Mouse (Mus musculus) kidney, embryonic 14.5 days (tissue): ENCODE measurements at regions not wholly inside any gene's neighbourhood (a gene's known extent, or its start where the extent isn't known, plus 50 kb on each side); places are given as distances from the start of the nearest gene placed in this dataset.

Experiments used
- ATAC-seq: fragments of 200-750 bp; cut with Nextera tagmentation; 2 replicates; pipeline ENCODE4 v1.8.0; 2017; ENCODE audit warnings: moderate number of reproducible peaks, mild to moderate bottlenecking, moderate TSS enrichment, moderate library complexity; ENCODE audit not compliant: low FRiP score, low TSS enrichment
- H3K27ac ChIP-seq: fragments of 300-500 bp; sonication (generic); 2 replicates; pipeline ENCODE4 v1.5.1; 2014; ENCODE audit warnings: low read depth, mild to moderate bottlenecking, low read length, moderate library complexity, mixed read lengths
- H3K27me3 ChIP-seq: fragments of 300-500 bp; sonication (generic); 2 replicates; pipeline ENCODE4 v1.6.1; 2014; ENCODE audit warnings: mild to moderate bottlenecking, low read length; ENCODE audit not compliant: control insufficient read depth, insufficient read depth
- H3K36me3 ChIP-seq: fragments of 300-500 bp; sonication (generic); 2 replicates; pipeline ENCODE4 v1.6.1; 2014; ENCODE audit warnings: low read length, mixed read lengths; ENCODE audit not compliant: control insufficient read depth, insufficient read depth
- H3K4me1 ChIP-seq: fragments of 300-500 bp; sonication (generic); 2 replicates; pipeline ENCODE4 v1.6.1; 2014; ENCODE audit warnings: low read length, mixed read lengths; ENCODE audit not compliant: control insufficient read depth, insufficient read depth
- H3K4me2 ChIP-seq: fragments of 300-500 bp; sonication (generic); replicated peaks from 2 replicates; pipeline ENCODE4 v1.6.1; 2014; ENCODE audit warnings: low read depth, mild to moderate bottlenecking, low read length
- H3K4me3 ChIP-seq: fragments of 300-500 bp; sonication (generic); 2 replicates; pipeline ENCODE4 v1.5.1; 2014; ENCODE audit warnings: mild to moderate bottlenecking, low read length
- H3K9ac ChIP-seq: fragments of 300-500 bp; sonication (generic); 2 replicates; pipeline ENCODE4 v1.6.1; 2014; ENCODE audit warnings: low read depth, mild to moderate bottlenecking, low read length, moderate library complexity
- H3K9me3 ChIP-seq: fragments of 300-500 bp; sonication (generic); 2 replicates; pipeline ENCODE4 v1.6.1; 2016; ENCODE audit warnings: low read length; ENCODE audit not compliant: control insufficient read depth
- WGBS: fragments of 180-500 bp; shearing (Covaris S2); extraction: QIAGEN DNeasy Blood & Tissue Kit; methylation state at CpG from one replicate; pipeline ENCODE4 v1.1.7; 2014; 5-methylcytosine and 5-hydroxymethylcytosine counted together

DNA sequence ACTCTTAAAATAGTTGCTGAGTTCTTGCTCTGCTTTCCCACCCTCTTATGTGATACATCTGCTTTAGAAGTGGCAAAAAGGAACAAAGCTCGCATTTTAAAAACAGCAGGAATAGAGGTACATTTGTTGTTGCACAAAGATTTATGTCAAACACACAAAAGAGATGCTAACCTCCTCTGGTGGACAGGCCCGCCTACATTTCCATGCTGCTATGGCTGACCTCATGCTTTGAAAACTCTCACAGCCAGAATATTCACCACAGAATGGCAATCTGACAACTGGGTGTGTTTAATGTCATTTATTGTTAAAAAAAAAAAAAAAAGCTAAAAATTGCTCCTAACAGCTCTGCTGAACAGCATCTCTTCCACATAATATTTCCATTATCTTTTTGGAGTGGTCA lies 451.6 kb downstream of the Cdh9 start:
- no peak overlapping the region for H3K4me3 ChIP-seq
- no peak overlapping the region for H3K9ac ChIP-seq
- no peak overlapping the region for H3K27ac ChIP-seq
- H3K9me3 ChIP-seq = no peaks in the 10 kb centered on the region
- no peaks in the 10 kb centered on the region for H3K36me3 ChIP-seq
- H3K27me3 ChIP-seq = no peaks in the 10 kb centered on the region
- ATAC-seq = no peak
- WGBS = 75% methylated on average over 2 of the region's 2 CpGs
- H3K4me1 ChIP-seq = no peaks in the 10 kb centered on the region
- no peak overlapping the region for H3K4me2 ChIP-seq

DNA sequence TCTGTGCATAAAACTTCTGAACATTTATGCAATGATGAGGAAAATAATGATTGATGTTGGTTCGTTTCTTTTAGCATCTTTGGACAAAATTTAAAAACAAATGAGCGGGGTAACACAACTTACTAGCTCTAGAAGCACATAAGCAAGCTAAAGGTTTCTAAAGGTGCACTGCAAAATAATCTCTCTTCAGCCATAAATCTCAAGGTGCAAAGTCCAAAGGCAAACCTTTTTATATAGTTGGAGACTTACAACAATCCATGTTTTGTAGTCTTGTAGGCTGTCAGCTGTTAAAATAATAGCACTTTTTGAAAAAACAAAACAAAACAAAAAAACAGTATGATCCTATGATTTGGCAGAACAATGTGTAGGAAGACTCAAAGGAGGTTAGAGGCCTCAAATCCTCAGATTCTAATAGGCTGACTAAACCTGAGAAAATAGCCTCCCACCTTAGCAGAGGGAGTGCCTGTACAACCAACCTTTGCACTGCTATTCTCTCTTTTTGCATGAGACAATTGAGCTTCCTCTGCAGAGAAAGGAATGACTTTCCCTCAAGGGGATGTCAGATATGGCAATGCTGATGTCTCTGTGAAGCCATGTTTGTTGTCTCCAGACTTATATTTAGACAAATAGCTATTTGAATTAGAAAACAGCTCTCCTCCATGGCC lies 452.9 kb downstream of the Cdh9 start:
- Histone ChIP-seq H3K4me3 (no peak overlapping the region), H3K9me3 (no peaks in the 10 kb centered on the region), H3K27ac (no peak overlapping the region), H3K36me3 (no peaks in the 10 kb centered on the region), H3K9ac (no peak overlapping the region), H3K4me2 (no peak overlapping the region), H3K27me3 (no peaks in the 10 kb centered on the region), H3K4me1 (no peaks in the 10 kb centered on the region)
- whole genome bisulfite sequencing = 49% methylated on average over 2 of the region's 2 CpGs
- no peak for ATAC-seq

DNA sequence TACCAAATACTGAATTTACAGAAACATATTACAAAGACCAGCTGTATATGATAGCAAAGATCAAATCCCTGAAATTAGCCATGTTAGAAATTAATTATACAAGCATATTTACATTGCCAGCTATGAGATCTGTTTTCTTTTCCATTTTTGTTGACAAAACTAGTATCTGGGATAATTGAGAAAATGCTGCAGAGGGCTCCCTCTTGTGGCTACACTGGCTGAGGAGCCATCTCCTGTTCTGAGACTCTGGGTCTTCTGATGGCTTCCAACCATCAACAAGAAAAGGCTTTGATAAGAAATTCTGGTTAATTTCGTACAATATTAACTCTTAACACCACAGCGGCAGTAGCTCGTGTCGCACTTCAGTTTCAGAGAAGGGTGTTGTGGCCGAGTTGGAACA lies 466.9 kb downstream of the Cdh9 start:
- Histone ChIP-seq H3K9ac (no peak overlapping the region), H3K27ac (no peak overlapping the region), H3K4me2 (no peak overlapping the region), H3K27me3 (no peaks in the 10 kb centered on the region), H3K4me1 (no peaks in the 10 kb centered on the region), H3K9me3 (no peaks in the 10 kb centered on the region), H3K4me3 (no peak overlapping the region), H3K36me3 (no peaks in the 10 kb centered on the region)
- WGBS = 61% methylated on average over 5 of the region's 5 CpGs
- ATAC-seq = no peak

DNA sequence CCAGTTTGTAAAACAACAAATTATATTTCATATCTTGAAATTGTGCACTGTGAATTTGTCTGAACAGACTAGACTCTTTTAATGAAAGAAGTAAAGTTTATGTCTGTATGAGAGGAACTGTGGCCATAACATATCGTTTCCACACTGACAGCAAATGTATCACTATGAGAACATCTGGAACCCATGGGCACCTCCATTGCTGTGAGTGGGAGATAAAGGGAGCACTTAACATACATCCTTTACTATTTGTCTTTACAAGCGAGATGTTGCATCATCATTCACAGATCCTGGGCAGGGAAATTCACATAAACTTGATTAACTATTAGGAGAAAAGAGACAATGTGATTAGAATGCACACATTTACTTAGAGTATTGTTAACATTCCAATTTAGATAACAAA lies 476.2 kb downstream of the Cdh9 start:
- WGBS = 63% methylated on average over 2 of the region's 2 CpGs
- H3K9ac ChIP-seq = no peak overlapping the region

DNA sequence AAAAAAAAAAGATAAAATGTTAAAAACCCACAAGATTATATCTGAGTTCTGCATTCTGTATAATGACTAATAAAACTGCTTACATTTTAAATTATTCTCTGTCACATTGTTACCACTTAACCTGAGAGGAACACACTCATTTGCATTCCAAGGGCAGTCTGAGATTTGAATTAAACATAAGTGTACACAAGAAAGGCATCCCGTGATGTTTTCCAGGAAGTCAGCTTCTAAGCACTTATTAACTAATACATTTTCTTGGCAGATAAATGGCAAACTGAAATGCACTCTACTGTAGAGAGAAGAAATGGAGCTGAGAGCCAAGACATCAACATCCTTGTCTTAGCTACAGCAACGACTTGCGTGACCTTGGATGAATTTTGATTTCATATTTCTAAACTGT lies 516.5 kb downstream of the Cdh9 start:
- WGBS = 78% methylated on average over 3 of the region's 3 CpGs
- no peaks in the 10 kb centered on the region for H3K27me3 ChIP-seq

More for the DNA sequence above, 476.2 kb downstream of the Cdh9 start:
- Histone ChIP-seq H3K27me3 (no peaks in the 10 kb centered on the region), H3K36me3 (no peaks in the 10 kb centered on the region), H3K4me2 (no peak overlapping the region), H3K4me3 (no peak overlapping the region), H3K27ac (no peak overlapping the region), H3K9me3 (no peaks in the 10 kb centered on the region), H3K4me1 (no peaks in the 10 kb centered on the region)
- no peak for ATAC-seq

DNA sequence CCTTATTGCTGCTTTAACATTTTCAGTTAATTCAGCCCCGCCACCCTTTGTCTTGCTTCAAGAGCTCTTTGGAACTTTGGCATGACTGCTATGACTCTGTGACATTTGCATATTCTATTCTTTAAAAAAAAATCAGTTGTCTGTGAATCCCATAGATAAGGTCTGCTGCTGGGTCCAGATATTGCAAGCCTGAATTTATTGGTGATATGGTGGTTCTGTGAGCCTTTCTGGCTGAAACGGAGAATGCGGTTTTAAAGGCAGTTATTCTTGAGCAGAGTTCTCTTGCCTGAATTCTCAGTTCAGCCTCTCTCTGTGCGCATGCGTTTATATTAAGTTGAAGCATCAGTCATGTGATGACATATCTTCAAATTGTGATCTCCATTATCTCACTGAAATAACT lies 560.7 kb downstream of the Cdh9 start:
- Histone ChIP-seq H3K9ac (no peak overlapping the region), H3K27ac (no peak overlapping the region), H3K4me3 (no peak overlapping the region), H3K4me2 (no peak overlapping the region), H3K4me1 (no peaks in the 10 kb centered on the region), H3K36me3 (no peaks in the 10 kb centered on the region), H3K9me3 (no peaks in the 10 kb centered on the region), H3K27me3 (no peaks in the 10 kb centered on the region)
- 90% methylated on average over 5 of the region's 5 CpGs for WGBS
- no peak for ATAC-seq

More for the DNA sequence above, 516.5 kb downstream of the Cdh9 start:
- Histone ChIP-seq H3K36me3 (no peaks in the 10 kb centered on the region), H3K9me3 (no peaks in the 10 kb centered on the region), H3K4me2 (no peak overlapping the region), H3K9ac (no peak overlapping the region), H3K4me3 (no peak overlapping the region), H3K27ac (no peak overlapping the region), H3K4me1 (no peaks in the 10 kb centered on the region)
- no peak for ATAC-seq
